Mouse (Mus musculus): ENCODE results near the gene Hdac5. TPM values are rescaled to one million over a fixed set of nuclear protein-coding genes. Genes with fewer than 3 reads are reported as not detected.
"Not testable (repeated sequence)": the region's sequence is repeated elsewhere in the genome, so short reads cannot be mapped to it uniquely, and the experiment has no call there.

Hdac5 gene
- total RNA-seq, 2 experiments from 2014 or later, result 9.9 to 36.9 TPM

GRCm38 (mm10) chr11:102189461-102190436 is 40.2 kb downstream of the Hdac5 start, which contains the start of gene G6pc3:
G6pc3 (plus strand) TSS chr11:102189620.
- ATAC-seq (replicated peaks; ENCODE audit: low FRiP score, poor library complexity, severe bottlenecking), result 0 out of 2 replicates have a peak, but pooled peaks have one; percentile 50

GRCm38 (mm10) chr11:102188980-102189379 is 41.0 kb downstream of the Hdac5 start:
- no peak for ATAC-seq (replicated peaks; ENCODE audit: low FRiP score, poor library complexity, severe bottlenecking)

GRCm38 (mm10) chr11:102186235-102186634 is 43.7 kb downstream of the Hdac5 start:
- ATAC-seq (replicated peaks; ENCODE audit: low FRiP score, poor library complexity, severe bottlenecking), result no peak

GRCm38 (mm10) chr11:102185677-102186076 is 44.3 kb downstream of the Hdac5 start:
- no peak for ATAC-seq (replicated peaks; ENCODE audit: low FRiP score, poor library complexity, severe bottlenecking)

- ATAC-seq (replicated peaks; ENCODE audit: low FRiP score, poor library complexity, severe bottlenecking), result peak; percentile 95
Measured at GRCm38 (mm10) chr11:102184646-102185495, 45.1 kb downstream of the Hdac5 start, which contains the start of gene Lsm12. Lsm12 (minus strand) TSS chr11:102185296.

GRCm38 (mm10) chr11:102184253-102184645 is 45.7 kb downstream of the Hdac5 start:
- ATAC-seq (replicated peaks; ENCODE audit: low FRiP score, poor library complexity, severe bottlenecking), result no peak

GRCm38 (mm10) chr11:102179836-102180235 is 50.1 kb downstream of the Hdac5 start:
- no peak for ATAC-seq (replicated peaks; ENCODE audit: low FRiP score, poor library complexity, severe bottlenecking)

GRCm38 (mm10) chr11:102168689-102169088 is 61.3 kb downstream of the Hdac5 start:
- no peak for ATAC-seq (replicated peaks; ENCODE audit: low FRiP score, poor library complexity, severe bottlenecking)

GRCm38 (mm10) chr11:102167539-102167938 is 62.4 kb downstream of the Hdac5 start:
- ATAC-seq (replicated peaks; ENCODE audit: low FRiP score, poor library complexity, severe bottlenecking), result no peak

GRCm38 (mm10) chr11:102165971-102166722 is 63.8 kb downstream of the Hdac5 start:
- no peak for ATAC-seq (replicated peaks; ENCODE audit: low FRiP score, poor library complexity, severe bottlenecking)

- ATAC-seq (replicated peaks; ENCODE audit: low FRiP score, poor library complexity, severe bottlenecking), result no peak
Measured at GRCm38 (mm10) chr11:102159781-102160180, 70.2 kb downstream of the Hdac5 start.

GRCm38 (mm10) chr11:102158024-102158423 is 71.9 kb downstream of the Hdac5 start:
- ATAC-seq (replicated peaks; ENCODE audit: low FRiP score, poor library complexity, severe bottlenecking), result not testable (repeated sequence)

- ATAC-seq (replicated peaks; ENCODE audit: low FRiP score, poor library complexity, severe bottlenecking), result no peak
Measured at GRCm38 (mm10) chr11:102156786-102157089, 73.2 kb downstream of the Hdac5 start.

GRCm38 (mm10) chr11:102156039-102156785 is 73.8 kb downstream of the Hdac5 start, which contains the start of gene Tmem101:
Tmem101 (minus strand) TSS chr11:102156404.
- peak; percentile 94 for ATAC-seq (replicated peaks; ENCODE audit: low FRiP score, poor library complexity, severe bottlenecking)

- ATAC-seq (replicated peaks; ENCODE audit: low FRiP score, poor library complexity, severe bottlenecking), result no peak
Measured at GRCm38 (mm10) chr11:102147213-102147989, 82.6 kb downstream of the Hdac5 start.

- ATAC-seq (replicated peaks; ENCODE audit: low FRiP score, poor library complexity, severe bottlenecking), result peak; percentile 44
Measured at GRCm38 (mm10) chr11:102146531-102146930, 83.4 kb downstream of the Hdac5 start.

GRCm38 (mm10) chr11:102146005-102146404 is 84.0 kb downstream of the Hdac5 start:
- peak; percentile 62 for ATAC-seq (replicated peaks; ENCODE audit: low FRiP score, poor library complexity, severe bottlenecking)

- no peak for ATAC-seq (replicated peaks; ENCODE audit: low FRiP score, poor library complexity, severe bottlenecking)
Measured at GRCm38 (mm10) chr11:102145471-102146001, 84.4 kb downstream of the Hdac5 start, which contains the start of gene Nags. Nags (plus strand) TSS chr11:102145513.

All from erythroid progenitor cell, adult 5-6 weeks (primary cell).